Mouse (Mus musculus) cerebellum, adult 2 months (tissue): ENCODE data around the gene Psmc2. TPM values are rescaled to one million over a fixed set of nuclear protein-coding genes. Genes with fewer than 3 reads are reported as not detected.
A peak's percentile ranks its signal among the peaks of the same experiment; 100 is the strongest.

ENCODE experiments used
- DNase-seq, 2 experiments: peaks; one replicate each; pipeline ENCODE4 v3.0.0; 2021
- H3K27ac ChIP-seq: fragments of 200-500 bp; 2 replicates; pipeline ENCODE4 v1.5.1; 2012; ENCODE audit warnings: low read length, control low read depth, inconsistent platforms; ENCODE audit not compliant: insufficient read depth
- H3K27me3 ChIP-seq: fragments of 200-500 bp; 2 replicates; pipeline ENCODE4 v1.6.1; 2012; ENCODE audit warnings: inconsistent platforms, mild to moderate bottlenecking, low read length, moderate library complexity; ENCODE audit not compliant: control insufficient read depth, insufficient read depth
- H3K4me1 ChIP-seq: fragments of 200-500 bp; 2 replicates; pipeline ENCODE4 v1.6.1; 2011; ENCODE audit warnings: low read length; ENCODE audit not compliant: control insufficient read depth, insufficient read depth
- H3K4me3 ChIP-seq: fragments of 200-500 bp; replicated peaks from 2 replicates; pipeline ENCODE3; 2011; ENCODE audit warnings: mild to moderate bottlenecking, low read depth, low read length, control low read depth; ENCODE audit not compliant: insufficient read depth
- CTCF ChIP-seq: fragments of 200-500 bp; IDR thresholded peaks from 2 replicates; pipeline ENCODE4 v1.5.1; 2011; ENCODE audit warnings: low read depth, mild to moderate bottlenecking, control low read depth, low read length, moderate library complexity, borderline replicate concordance; ENCODE audit not compliant: insufficient read depth
- POLR2A ChIP-seq: fragments of 200-500 bp; IDR thresholded peaks from 2 replicates; pipeline ENCODE4 v1.6.1; 2011; ENCODE audit warnings: low read length, control low read depth, borderline replicate concordance; ENCODE audit not compliant: insufficient read depth
- WGBS: fragments of 180-500 bp; shearing (Covaris S2); methylation state at CpG from one replicate; pipeline ENCODE4 v1.1.7; 2018; 5-methylcytosine and 5-hydroxymethylcytosine counted together
- polyA plus RNA-seq: library from polyadenylated mRNA; depleted of rRNA; stranded (reverse); fragments of >200 nt; gene quantifications from 2 replicates; pipeline ENCODE4 v1.2.3, GENCODE M21; 2012; rRNA removed

The Psmc2 gene
- 106 and 111 TPM in 2 replicates for polyA plus RNA-seq

- H3K27ac ChIP-seq: no peak within 1 kb of the TSS
- no peaks in the 10 kb centered on the region for H3K27me3 ChIP-seq
- DNase-seq: peak; percentile 89 to 93
- peak within 1 kb of the TSS; percentile 65 for H3K4me3 ChIP-seq
- 1% methylated on average over 27 of the region's 37 CpGs for WGBS
- TF ChIP-seq CTCF: no peak
- TF ChIP-seq POLR2A: peak; percentile 55; the same call in 1 of the 2 replicates
- peaks cover 7% of the 10 kb centered on the region for H3K4me1 ChIP-seq
These were observed at the start of gene Psmc2, which contains the start of gene Dnajc2 for GRCm38 (mm10) chr5:21785053-21785452. TSS of gene Psmc2 (plus strand) at chr5:21785283. TSS of gene Dnajc2 (minus strand) at chr5:21785251.

DNA sequence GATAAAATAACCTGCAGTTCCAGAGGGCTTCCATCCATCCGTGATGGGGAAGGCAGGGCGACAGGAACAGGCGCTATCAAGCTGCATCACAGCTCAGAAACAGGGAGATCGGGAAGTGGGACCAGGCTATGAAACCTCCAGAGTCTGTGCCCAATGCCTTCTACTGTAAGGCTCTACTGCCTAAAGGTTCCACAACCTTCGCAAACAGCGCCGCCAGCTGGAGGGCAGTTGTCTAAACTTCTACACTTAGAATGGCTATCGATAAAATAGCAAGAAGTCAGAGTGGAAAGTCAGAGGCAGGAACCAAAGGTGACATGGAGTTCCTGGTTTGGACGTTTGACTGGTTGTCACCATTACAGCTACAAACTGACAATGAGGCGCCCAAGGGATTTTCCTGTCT, 49.5 kb upstream of the Psmc2 start:
- WGBS: 38% methylated on average over 10 of the region's 10 CpGs
- DNase-seq: peak; percentile 49 to 52
- TF ChIP-seq CTCF: peak; percentile 49; the same call in 1 of the 2 replicates
- TF ChIP-seq POLR2A: no peak
- Histone ChIP-seq H3K27me3 (no peaks in the 10 kb centered on the region), H3K27ac (no peak overlapping the region), H3K4me3 (peak overlapping the region; percentile 40), H3K4me1 (peaks cover 8% of the 10 kb centered on the region; the same call in 1 of the 2 replicates)

- TF ChIP-seq CTCF (no peak), POLR2A (no peak)
- DNase-seq: no peak
- H3K4me1 ChIP-seq: peaks cover 8% of the 10 kb centered on the region; the same call in 1 of the 2 replicates
- H3K4me3 ChIP-seq: no peak overlapping the region
- no peak overlapping the region for H3K27ac ChIP-seq
- no peaks in the 10 kb centered on the region for H3K27me3 ChIP-seq
- WGBS: 86% methylated on average over 11 of the region's 11 CpGs
These were observed 49.0 kb upstream of the Psmc2 start for GRCm38 (mm10) chr5:21736046-21736445.

DNA sequence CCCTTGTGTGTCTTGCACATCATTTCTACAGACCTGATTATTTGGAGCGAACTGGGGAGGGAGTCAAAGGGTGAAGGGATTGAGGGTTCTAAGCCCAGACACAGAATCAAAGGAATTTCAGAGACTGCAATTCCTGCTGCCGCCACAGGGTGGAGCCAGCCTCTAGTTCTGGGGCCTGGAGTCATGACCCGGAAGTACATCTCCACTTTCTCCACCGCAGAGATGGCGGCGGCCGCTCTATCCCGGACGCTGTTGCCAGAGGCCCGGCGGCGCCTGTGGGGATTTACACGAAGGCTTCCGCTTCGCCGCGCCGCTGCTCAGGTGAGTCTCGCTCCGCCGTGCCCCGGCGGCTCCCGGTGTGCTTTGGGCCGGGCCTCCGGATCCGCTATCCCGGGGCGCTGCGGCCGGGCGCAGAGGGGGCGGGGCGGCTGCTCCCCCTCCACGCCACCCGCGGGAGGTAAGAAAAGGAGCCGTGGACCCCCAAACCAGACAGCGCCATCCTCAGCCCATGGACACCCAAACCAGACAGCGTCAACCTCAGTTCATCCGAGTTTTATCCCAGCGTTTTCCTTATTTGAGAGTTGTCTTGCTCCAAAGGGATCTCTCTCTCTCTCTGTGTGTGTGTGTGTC, 48.0 kb upstream of the Psmc2 start, which contains the start of gene Pmpcb:
Pmpcb (plus strand) TSS at position 186 of the 630 bp plus-strand sequence.
- WGBS: under 1% methylated on average over 42 of the region's 42 CpGs
- peak within 1 kb of the TSS; percentile 94 for H3K4me3 ChIP-seq
- peaks cover 8% of the 10 kb centered on the region; the same call in 1 of the 2 replicates for H3K4me1 ChIP-seq
- H3K27ac ChIP-seq: peak within 1 kb of the TSS; percentile 58; the same call in 1 of the 2 replicates
- no peaks in the 10 kb centered on the region for H3K27me3 ChIP-seq
- TF ChIP-seq POLR2A: peak; percentile 39; the same call in 1 of the 2 replicates
- TF ChIP-seq CTCF: peak; percentile 83
- peak; percentile 85 to 93 for DNase-seq

DNA sequence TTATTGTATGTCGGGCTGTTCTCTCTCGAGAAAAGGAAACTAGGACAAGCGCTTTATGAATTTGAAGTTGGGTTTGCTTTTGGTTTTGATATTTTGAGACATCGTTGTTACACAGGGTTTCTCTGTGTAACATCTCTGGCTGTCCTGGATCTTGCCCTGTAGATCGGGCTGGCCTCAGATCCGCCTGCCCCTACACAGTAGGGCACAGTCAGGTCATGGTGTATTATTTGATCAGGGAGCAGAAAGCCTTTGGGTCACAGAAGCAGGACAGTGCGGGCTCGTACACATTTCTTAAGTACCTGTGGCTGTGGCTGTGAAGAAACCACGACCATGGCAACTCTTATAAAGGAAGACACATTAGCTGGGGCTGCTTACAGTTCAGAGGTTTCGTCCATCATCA, 47.5 kb upstream of the Psmc2 start:
- no peak for DNase-seq
- no peak overlapping the region for H3K27ac ChIP-seq
- H3K4me1 ChIP-seq: peaks cover 8% of the 10 kb centered on the region; the same call in 1 of the 2 replicates
- no peak for TF ChIP-seq CTCF
- no peak for TF ChIP-seq POLR2A
- WGBS: 11% methylated on average over 10 of the region's 10 CpGs
- H3K27me3 ChIP-seq: no peaks in the 10 kb centered on the region
- H3K4me3 ChIP-seq: peak overlapping the region; percentile 94

DNA sequence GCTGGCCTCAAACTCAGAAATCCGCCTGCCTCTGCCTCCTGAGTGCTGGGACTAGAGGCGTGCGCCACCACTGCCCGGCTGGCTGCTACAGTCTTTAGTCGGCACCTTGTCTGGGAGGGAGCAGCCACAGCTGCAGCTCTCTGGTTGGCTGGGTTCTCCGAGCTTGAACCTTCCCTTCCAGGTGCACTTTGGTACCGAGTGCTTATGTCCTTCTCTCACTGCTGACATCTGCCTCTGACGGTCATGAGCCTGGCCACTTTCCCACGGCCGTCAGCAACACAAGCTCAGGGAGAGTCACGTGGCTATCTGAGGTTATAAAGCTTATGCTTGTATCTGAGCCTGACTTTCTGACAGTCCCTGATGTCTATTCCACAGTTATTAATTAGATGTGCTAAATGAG, 46.0 kb upstream of the Psmc2 start:
- TF ChIP-seq POLR2A (no peak), CTCF (no peak)
- DNase-seq: no peak
- Histone ChIP-seq H3K27ac (no peak overlapping the region), H3K4me1 (0 out of 2 replicates have a peak, but pooled peaks cover 4% of the 10 kb centered on the region), H3K27me3 (no peaks in the 10 kb centered on the region), H3K4me3 (no peak overlapping the region)
- WGBS: 69% methylated on average over 11 of the region's 11 CpGs

- no peak for TF ChIP-seq CTCF
- TF ChIP-seq POLR2A: no peak
- no peak for DNase-seq
- H3K27me3 ChIP-seq: no peaks in the 10 kb centered on the region
- no peak overlapping the region for H3K4me3 ChIP-seq
- 85% methylated on average over 13 of the region's 13 CpGs for WGBS
- H3K27ac ChIP-seq: no peak overlapping the region
- H3K4me1 ChIP-seq: 0 out of 2 replicates have a peak, but pooled peaks cover 4% of the 10 kb centered on the region
These were observed 45.2 kb upstream of the Psmc2 start for GRCm38 (mm10) chr5:21739881-21740280.

GRCm38 (mm10) chr5:21743606-21744005, 41.5 kb upstream of the Psmc2 start:
- Histone ChIP-seq H3K27me3 (no peaks in the 10 kb centered on the region), H3K4me1 (no peaks in the 10 kb centered on the region), H3K4me3 (no peak overlapping the region), H3K27ac (no peak overlapping the region)
- DNase-seq: no peak
- no peak for TF ChIP-seq CTCF
- no peak for TF ChIP-seq POLR2A
- WGBS: 94% methylated on average over 10 of the region's 10 CpGs
